Mouse (Mus musculus) lung, adult 2 months (tissue): ENCODE measurements around the gene Cnst. TPM values are rescaled to one million over a fixed set of nuclear protein-coding genes. Genes with fewer than 3 reads are reported as not detected.

ENCODE experiments used
- DNase-seq: peaks from one replicate; pipeline ENCODE4 v3.0.0; 2022
- H3K4me1 ChIP-seq: fragments of 200-500 bp; 2 replicates; pipeline ENCODE4 v1.6.1; 2011; ENCODE audit warnings: low read length; ENCODE audit not compliant: control insufficient read depth, insufficient read depth
- H3K4me3 ChIP-seq: fragments of 200-500 bp; replicated peaks from 2 replicates; pipeline ENCODE3; 2011; ENCODE audit warnings: low read depth, mild to moderate bottlenecking, control low read depth, low read length; ENCODE audit errors: extremely low read depth
- CTCF ChIP-seq: fragments of 200-500 bp; IDR thresholded peaks from 2 replicates; pipeline ENCODE4 v1.5.1; 2011; ENCODE audit warnings: mild to moderate bottlenecking, low read length, control low read depth; ENCODE audit not compliant: insufficient read depth
- POLR2A ChIP-seq: fragments of 200-500 bp; IDR thresholded peaks from 2 replicates; pipeline ENCODE4 v1.6.1; 2011; ENCODE audit warnings: low read depth, mild to moderate bottlenecking, control low read depth, low read length, borderline replicate concordance; ENCODE audit errors: extremely low read depth
- WGBS: fragments of 180-500 bp; shearing (Covaris S2); methylation state at CpG from one replicate; pipeline ENCODE4 v1.1.7; 2018; 5-methylcytosine and 5-hydroxymethylcytosine counted together
- polyA plus RNA-seq: library from polyadenylated mRNA; depleted of rRNA; stranded (reverse); fragments of >200 nt; gene quantifications from 2 replicates; pipeline ENCODE4 v1.2.3, GENCODE M21; 2012

Cnst gene
- polyA plus RNA-seq, 1 experiment: 22.5 TPM

DNA sequence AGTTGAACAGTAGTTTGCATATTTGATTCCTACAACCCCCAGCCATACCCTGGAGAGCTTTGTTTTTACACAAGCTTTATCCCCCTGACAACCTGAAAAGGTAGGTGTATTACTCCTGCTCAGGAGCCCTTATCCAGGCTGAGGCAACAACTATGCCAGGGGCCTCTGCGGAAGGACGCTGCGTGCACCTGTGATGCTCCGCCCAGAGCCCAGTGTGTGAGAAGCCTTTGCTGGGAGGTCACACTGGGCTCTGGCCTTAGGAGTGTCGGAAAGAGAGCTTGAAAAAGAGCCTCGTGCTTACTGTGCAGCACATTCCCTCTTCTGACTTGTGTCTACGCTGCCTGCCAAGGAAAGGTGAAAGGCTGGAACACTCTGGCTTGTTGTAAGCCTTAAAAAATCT, 6.6 kb downstream of the Cnst start:
- TF ChIP-seq POLR2A: no peak
- no peak for TF ChIP-seq CTCF
- 52% methylated on average over 7 of the region's 7 CpGs for WGBS
- no peak for DNase-seq

DNA sequence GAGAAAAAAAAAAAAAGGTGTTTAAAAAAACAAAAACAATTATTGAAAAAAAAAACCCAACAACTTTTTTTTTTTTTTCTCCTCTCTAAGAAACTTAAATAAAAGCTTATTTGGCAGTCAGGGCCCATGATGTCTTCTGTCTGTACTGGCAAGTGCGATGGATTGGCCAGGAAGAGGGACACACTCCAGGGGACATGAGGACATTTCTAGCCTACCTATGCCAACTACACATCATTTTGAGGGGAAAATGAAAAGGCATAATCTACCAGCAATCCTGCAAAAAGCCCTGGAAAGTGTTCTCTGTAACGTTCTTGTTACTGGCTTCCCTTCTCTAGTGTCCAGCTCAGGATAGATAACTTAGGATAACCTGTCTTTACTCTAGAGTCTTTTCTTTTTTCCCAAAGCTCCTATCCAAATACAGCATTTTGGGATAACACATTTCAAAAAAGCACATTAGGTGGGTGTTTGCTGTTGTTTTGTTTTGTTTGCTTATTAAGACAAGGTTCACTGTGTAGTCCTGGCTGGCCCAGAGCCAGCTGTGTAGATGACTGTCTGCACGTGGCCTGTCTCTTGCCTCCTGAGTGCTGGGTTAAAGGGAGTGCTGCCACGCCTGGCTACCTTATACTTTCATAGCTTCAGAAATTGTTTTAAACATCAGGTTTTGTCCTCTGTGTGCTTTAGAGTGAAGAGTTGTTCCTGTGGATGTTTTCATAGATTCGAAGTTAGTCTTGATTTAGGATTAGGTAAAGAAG, 7.2 kb downstream of the Cnst start:
- Histone ChIP-seq H3K4me1 (peaks cover 13% of the 10 kb centered on the region), H3K4me3 (no peak overlapping the region)
- DNase-seq: no peak
- TF ChIP-seq POLR2A: no peak
- TF ChIP-seq CTCF: no peak
- 40% methylated on average over 5 of the region's 5 CpGs for WGBS

More for the DNA sequence above, 6.6 kb downstream of the Cnst start:
- H3K4me1 ChIP-seq: peaks cover 17% of the 10 kb centered on the region
- no peak overlapping the region for H3K4me3 ChIP-seq

DNA sequence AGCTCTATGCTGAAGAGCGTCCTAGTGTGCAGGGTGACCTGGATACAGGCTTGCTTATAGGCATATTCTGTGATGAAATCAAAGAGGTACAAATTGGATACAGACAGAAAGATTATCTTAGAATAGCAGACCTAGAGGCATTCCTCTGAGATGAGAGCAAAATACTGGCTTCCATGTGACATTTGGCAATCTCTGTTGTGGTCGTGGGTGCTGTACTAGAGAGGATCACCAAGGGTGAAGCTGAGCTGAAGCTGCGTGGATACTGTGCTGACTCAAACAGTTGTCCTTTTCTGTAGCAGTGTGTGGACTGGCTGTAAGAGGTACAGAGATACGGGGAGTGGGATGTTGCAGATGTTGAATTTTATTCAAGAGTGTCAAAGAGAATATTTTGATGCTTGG, 7.8 kb downstream of the Cnst start:
- 60% methylated on average over 4 of the region's 4 CpGs for WGBS
- no peak for TF ChIP-seq POLR2A
- TF ChIP-seq CTCF: no peak
- no peak for DNase-seq
- H3K4me1 ChIP-seq: peaks cover 13% of the 10 kb centered on the region
- no peak overlapping the region for H3K4me3 ChIP-seq

DNA sequence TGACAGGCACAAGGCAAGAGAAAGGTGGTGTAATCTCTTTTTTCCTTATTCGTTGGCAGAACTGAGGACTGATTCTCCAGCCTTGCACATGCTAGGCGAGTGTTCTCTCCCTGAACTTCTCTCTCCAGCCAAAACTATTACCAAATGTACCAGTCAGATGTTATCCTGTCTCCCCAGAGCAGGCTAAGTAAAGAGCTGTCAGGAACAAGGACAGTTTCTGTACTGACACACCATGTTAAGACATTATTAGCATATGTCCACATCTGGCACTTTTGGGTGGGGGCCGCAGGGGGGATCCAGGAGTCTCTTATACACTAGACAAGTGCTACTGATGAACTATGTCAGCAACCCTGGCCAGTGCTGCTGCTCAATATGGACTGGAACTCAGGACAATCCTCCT, 10.8 kb downstream of the Cnst start:
- 75% methylated on average over 3 of the region's 3 CpGs for WGBS
- no peak for DNase-seq
- H3K4me3 ChIP-seq: no peak overlapping the region

DNA sequence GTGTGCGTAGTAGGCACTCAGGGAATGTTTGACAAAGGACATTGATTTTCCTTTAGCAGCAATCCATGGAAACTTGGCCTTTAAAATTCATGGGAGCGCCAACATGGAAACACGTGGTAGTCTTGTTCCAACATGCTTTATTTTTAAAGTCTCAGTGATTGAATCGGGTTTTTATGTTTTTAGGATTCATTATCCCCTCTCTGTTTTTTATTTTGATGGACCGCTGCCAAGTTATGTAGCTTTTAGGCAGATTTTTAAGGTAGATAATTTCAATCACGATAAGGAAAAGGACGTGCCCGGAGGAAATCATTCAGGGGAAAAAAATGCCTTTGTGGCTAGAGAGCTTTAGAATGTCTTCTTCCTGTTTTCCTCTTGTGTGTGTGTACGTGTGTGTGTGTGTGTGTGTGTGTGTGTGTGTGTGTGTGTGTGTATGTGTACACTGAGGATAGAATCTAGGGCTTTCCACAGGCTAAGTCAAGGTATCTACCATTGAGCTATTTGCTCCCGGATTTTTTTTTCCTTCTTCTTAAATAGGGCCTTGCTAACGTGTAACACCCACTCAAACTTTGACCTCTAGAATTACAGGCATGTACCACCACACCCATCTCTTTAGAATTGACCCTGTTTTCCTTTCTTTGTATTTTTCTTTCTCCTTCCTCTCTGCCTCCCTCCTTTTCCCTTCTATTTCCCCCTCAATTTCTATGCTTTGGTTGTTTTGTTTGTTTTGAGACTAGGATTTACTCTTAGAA, 13.4 kb downstream of the Cnst start:
- no peak for DNase-seq
- TF ChIP-seq POLR2A (no peak), CTCF (no peak)
- Histone ChIP-seq H3K4me1 (peaks cover 24% of the 10 kb centered on the region), H3K4me3 (no peak overlapping the region)
- 34% methylated on average over 11 of the region's 11 CpGs for WGBS

More for the DNA sequence above, 10.8 kb downstream of the Cnst start:
- peaks cover 31% of the 10 kb centered on the region for H3K4me1 ChIP-seq
- TF ChIP-seq CTCF: no peak
- no peak for TF ChIP-seq POLR2A

DNA sequence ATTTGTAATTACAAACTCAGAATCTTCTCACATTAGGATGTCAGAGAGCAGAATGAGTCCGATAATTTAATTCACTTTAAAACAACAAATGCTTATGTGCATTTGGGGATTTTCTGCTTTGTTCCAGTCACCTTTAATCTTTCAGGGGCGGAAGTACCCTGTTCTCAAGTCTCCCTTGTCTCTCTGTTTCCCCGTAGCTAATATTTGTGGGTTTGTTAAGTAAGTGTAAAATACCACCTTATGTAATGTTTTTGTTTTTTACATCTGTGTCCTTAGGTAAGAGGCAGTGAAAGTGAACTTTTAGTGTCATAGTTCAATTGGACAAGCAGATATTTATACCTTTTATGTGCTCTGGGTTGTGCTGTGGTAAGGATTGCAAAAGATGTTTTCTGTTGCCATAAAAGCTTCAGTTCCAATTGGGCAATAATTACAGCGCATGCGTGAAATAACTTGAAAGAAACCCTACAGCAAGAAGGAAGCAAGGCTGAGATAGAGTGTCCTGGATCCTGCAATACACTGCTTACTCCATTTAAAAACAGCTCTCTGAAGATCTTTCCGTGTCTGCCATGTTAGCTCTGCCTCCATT, 14.8 kb downstream of the Cnst start:
- Histone ChIP-seq H3K4me1 (peaks cover 24% of the 10 kb centered on the region), H3K4me3 (no peak overlapping the region)
- 64% methylated on average over 6 of the region's 6 CpGs for WGBS
- DNase-seq: no peak
- TF ChIP-seq POLR2A: no peak
- no peak for TF ChIP-seq CTCF

DNA sequence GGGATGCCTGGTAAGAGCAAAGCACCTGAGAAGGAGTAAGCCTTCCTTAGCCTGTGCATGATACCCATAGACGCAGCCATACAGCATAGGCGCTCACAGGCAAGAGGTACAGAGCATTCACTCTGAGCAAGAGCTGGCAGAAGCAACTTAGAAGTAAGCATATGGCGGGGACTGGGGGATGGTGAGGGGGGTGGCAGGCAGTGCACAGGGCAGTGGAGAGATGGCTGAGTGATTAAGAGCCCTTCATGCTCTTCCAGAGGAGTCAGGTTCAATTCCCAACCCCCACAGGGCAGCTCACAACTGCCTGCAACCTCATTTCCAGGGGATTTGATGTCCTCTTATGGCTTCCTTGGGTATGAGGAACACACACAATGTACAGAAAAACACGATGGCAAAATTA, 17.0 kb downstream of the Cnst start:
- Histone ChIP-seq H3K4me3 (no peak overlapping the region), H3K4me1 (peaks cover 24% of the 10 kb centered on the region)
- WGBS: 85% methylated on average over 4 of the region's 4 CpGs
- DNase-seq: no peak
- TF ChIP-seq POLR2A: no peak
- TF ChIP-seq CTCF: no peak

DNA sequence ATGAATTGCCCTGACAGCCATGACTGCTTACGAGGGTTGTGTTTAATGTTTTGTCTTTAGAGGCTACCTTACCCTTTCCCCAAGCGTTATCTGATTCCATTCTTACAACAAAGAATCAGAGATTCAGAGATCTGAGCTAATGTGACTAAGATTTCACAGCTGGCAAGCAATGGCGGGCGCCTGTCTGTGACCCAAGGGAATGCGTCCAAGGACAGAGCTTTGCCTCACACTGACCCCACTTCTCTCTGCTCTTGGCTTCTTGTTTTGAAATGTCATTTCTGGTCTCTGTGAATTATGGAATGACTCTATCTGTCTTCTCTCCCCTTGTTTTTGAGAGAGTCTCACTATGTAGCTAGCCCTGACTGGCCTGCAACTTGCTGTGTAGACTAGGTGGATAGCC, 17.8 kb downstream of the Cnst start:
- TF ChIP-seq POLR2A (no peak), CTCF (no peak)
- H3K4me3 ChIP-seq: no peak overlapping the region
- no peak for DNase-seq
- WGBS: 63% methylated on average over 5 of the region's 5 CpGs
- peaks cover 26% of the 10 kb centered on the region for H3K4me1 ChIP-seq

DNA sequence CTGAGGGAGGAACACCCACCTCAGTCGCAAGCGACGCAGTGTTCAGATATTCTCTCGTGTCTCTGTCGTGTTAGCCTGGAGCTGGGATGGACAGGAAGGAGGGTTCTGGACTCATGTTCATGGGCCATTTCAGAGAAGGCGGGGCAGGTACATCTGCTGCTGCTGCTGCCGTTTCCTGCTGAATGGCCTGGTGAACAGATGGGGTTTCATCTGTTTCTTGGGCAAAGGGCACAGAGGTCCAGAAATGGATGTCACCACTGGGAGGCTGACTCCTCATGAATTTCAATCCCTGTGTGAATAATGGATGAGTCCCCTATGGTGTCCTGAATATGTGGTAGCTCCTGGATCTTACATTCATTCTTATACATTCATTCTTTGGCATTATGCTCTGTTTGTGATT, 21.4 kb downstream of the Cnst start:
- H3K4me1 ChIP-seq: peaks cover 22% of the 10 kb centered on the region
- no peak for DNase-seq

More for the DNA sequence above, 21.4 kb downstream of the Cnst start:
- no peak for TF ChIP-seq POLR2A
- TF ChIP-seq CTCF: no peak
- H3K4me3 ChIP-seq: no peak overlapping the region
- 66% methylated on average over 7 of the region's 7 CpGs for WGBS
